Mouse (Mus musculus) splenic B cell, adult 2 months (primary cell): Measurements from ENCODE around the gene Jsrp1.
A peak's percentile ranks its signal among the peaks of the same experiment; 100 is the strongest.

Experiments used
- DNase-seq: peaks from one replicate; pipeline ENCODE4 v3.0.0-alpha.2; 2011; ENCODE audit warnings: low read depth, low spot score
- H3K27me3 ChIP-seq: 2 replicates; pipeline ENCODE4 v1.6.1; 2012; ENCODE audit warnings: mild to moderate bottlenecking, low read length, moderate library complexity, mixed read lengths; ENCODE audit not compliant: control insufficient read depth, poor library complexity, insufficient read depth, severe bottlenecking
- H3K36me3 ChIP-seq: 2 replicates; pipeline ENCODE4 v1.6.1; 2012; ENCODE audit warnings: mild to moderate bottlenecking, low read length, moderate library complexity, mixed read lengths; ENCODE audit not compliant: control insufficient read depth, poor library complexity, insufficient read depth, severe bottlenecking

Jsrp1 gene

DNA sequence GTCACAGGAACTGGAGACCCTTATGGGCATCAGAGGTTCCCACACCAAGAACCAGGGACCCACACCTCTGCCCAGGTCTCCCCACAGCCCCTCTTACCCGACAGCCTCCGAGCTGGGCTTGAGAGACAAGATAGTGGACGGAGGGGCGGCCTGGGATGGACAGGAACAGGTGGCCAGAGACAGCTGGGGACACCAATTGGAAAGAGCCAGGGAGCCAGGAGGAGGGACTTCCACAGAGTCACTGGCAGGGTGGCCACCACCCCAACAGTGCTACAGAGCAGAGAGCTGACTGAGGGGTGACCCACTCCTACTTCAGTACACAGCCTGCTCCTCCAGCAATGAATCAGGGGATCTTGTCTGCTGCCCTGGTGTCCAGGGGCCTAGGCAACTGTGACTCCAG is at the start of gene Jsrp1:
TSS of gene Jsrp1 (minus strand) at position 133 of the 400 bp plus-strand sequence.
- H3K36me3 ChIP-seq: no peaks in the 10 kb centered on the region
- DNase-seq: no peak
- H3K27me3 ChIP-seq: no peaks in the 10 kb centered on the region

DNA sequence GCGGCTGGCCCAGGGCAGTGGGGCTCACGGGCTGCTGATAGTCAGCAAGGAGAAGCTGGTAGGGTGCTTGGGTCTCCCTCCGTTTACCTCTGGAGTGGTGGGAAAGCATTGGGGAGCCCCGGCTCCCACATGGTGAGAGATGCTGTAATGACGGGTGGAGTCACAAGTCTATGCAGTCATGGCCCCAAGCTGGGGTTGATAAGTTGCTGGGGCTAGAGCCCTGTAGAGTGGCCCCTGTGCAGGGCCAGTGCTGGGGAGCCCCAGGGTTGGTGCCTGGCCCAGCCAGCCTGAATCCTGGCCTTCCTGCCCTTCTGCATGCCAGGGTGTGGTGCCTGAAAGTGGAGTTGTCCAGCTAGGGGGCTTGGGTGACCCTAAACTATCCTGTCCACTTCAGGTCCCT is 49.0 kb upstream of the Jsrp1 start:
- no peaks in the 10 kb centered on the region; the same call in none of the 2 replicates for H3K36me3 ChIP-seq
- DNase-seq: no peak
- H3K27me3 ChIP-seq: no peaks in the 10 kb centered on the region

DNA sequence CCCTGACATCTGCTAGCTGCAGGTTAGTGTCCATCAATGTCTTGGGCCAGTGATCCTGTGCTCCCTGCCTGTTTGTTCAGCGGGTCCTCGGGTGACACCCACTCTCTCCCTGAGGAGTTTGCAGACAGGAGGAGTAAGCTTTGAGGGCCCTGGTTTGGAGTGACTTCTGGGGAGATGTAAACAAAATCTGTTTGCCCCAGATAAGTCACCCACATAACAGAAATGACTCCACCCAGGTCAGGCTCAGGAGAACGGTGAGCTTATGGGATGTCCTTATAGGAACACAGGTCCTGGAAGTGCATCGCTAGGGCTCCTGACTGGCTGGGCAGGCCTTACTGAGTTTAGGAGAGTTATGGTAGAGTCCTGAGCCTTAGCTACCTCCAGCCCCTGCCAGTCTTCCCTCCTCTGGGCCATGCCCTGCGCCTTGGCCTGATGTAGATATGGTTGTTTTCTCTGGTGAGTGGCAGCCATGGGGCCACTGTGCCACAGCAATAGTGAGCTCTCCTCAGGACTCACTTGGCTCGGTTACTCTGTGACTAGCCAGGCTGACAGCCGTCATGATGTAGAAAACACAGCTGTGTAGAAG is 45.1 kb upstream of the Jsrp1 start:
- DNase-seq: no peak
- H3K36me3 ChIP-seq: no peaks in the 10 kb centered on the region; the same call in 1 of the 2 replicates
- H3K27me3 ChIP-seq: no peaks in the 10 kb centered on the region

DNA sequence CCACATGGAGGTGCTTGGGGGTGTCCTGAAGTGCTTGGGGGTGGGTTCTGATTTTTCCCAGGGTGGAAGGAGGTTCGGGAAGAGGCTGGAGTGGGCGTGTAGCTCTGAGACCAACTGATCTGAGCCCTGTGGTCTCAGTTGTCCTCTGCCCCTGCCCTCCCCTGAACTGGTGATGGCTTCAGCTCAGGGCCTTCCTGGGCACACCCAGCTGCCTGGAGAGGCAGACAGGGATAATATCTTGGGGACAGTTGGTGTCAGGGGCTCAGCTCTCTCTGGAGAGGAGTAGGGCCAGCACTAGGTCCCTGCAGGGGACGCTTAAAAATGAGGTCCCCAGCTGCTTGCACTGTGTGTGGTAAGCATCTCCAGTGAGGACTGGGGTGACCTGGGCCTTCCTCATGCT is 44.5 kb upstream of the Jsrp1 start:
- no peak for DNase-seq
- Histone ChIP-seq H3K27me3 (no peaks in the 10 kb centered on the region), H3K36me3 (no peaks in the 10 kb centered on the region; the same call in none of the 2 replicates)

DNA sequence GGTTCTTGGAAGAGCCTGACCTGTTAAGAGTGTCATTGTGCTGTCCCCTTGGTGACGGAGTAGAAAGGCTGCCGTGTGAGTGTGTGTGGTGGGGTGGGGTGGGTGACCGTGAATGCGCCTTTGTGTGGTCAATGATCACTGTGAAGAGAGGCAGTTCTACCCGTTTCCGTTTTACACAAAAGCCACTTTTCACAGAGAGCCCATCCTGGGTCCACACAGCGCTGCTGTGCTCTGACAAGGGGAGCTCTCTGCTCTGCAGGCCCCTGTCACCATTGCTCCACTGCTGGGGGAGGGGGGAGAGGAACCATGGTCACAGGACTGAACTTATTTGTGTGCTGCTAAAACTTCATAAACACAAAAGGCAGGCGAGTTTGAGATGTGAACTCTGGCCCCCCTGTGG is 44.1 kb upstream of the Jsrp1 start:
- DNase-seq: no peak
- peaks cover 1% of the 10 kb centered on the region; the same call in 1 of the 2 replicates for H3K36me3 ChIP-seq
- H3K27me3 ChIP-seq: no peaks in the 10 kb centered on the region

DNA sequence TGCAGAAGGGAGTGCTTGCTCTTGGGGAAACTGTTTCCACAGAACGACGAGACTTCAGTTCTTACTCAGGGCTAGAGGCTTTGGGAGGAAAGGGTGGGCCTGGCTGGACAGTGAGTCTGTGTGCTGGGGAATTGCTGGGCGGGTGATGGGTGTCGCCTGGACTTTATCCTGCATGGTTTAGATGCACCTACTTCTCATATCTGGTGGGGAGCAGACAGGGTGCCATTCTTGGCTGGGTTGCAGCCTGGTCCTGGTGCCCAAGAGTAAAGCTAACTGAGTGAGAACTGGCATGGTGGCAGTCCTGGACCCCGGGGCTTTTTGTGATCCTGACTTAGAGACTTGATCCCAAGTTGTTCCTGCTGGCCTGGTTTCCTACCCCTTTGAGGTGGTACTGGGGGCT is 43.6 kb upstream of the Jsrp1 start:
- no peak for DNase-seq

DNA sequence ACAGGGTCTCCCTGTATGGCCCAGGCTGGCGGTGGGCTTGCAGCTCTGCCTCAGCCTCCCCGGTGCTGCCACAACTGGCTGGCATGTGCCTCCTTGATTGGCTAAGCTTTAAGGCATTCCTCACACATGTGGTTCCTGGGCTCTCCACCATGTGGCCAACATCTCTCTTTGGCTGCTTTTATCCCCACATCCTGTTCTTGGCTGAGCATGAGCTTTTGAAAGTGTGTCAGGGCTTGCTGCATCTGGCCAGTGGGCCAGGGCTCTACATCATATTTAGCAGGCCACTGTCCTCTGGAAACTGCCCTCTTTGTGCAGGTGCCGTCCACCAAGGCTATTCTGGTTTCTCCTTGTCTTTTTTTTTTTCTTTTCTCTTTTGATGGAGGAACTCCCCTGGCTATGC is 43.0 kb upstream of the Jsrp1 start:
- H3K27me3 ChIP-seq: no peaks in the 10 kb centered on the region
- no peak for DNase-seq

More for the DNA sequence above, 43.6 kb upstream of the Jsrp1 start:
- Histone ChIP-seq H3K36me3 (peaks cover 1% of the 10 kb centered on the region; the same call in 1 of the 2 replicates), H3K27me3 (no peaks in the 10 kb centered on the region)

DNA sequence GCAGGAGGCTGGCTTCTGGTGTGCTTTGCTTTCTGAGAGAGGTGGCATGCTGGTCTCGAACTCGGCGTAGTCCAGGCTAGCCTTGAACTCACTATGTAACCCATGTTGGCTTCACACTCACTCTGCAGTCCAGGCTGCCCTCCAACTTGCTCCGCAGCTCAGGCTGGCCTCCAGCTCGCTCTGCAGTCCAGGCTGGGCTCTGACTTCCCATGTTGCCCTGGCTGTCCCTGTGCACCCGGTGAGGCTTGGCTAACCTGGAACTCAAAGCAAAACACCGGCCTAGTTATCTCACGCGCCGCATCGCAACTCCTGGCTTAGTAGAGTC is 42.4 kb upstream of the Jsrp1 start:
- no peaks in the 10 kb centered on the region for H3K27me3 ChIP-seq
- DNase-seq: peak; percentile 16
- H3K36me3 ChIP-seq: peaks cover 1% of the 10 kb centered on the region; the same call in 1 of the 2 replicates

More for the DNA sequence above, 43.0 kb upstream of the Jsrp1 start:
- peaks cover 1% of the 10 kb centered on the region; the same call in 1 of the 2 replicates for H3K36me3 ChIP-seq

DNA sequence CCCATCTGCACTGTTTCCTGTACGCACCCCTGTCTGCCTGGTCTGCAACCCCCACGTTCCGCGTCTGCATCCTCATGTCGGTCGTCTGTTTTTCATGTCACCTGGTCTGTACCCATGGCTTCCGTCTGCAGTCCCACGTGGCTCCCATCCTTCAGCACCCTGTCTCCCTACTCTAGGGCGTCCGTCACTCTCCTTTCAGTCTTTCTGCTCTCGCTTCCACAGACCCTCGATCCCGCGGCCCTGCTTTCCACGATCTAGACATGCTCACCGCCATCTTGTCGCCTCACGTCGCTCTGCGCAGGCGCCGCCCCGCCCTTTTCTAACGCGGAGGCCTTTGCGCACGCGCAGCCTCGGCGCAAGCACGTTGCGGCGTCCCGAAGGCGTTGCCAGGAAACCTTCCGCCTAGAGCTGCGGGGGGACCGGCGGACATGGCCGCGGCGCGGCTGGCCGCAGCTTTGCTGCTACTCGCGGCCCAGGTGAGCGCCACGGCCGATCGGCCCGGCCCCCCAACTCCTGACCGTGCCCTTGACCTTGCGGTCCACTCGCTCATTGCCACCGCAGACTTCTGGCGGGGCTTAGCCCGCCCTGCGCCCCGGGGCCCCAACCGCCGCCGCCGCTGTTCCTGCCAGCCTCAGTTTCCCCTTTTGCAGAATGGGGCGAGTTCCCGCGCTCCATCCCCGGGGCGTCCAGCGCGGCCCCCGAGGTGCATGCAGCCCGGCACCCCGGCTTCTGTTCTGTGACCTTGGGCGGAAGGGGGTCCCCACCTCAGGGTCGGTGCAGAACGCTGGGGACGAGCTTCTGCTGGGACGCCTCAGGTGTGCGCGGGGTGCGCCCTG is 41.8 kb upstream of the Jsrp1 start, which contains the start of the genes Lsm7 and Sppl2b:
TSS of gene Lsm7 (minus strand) at position 297 of the 836 bp plus-strand sequence.
TSS of gene Sppl2b (plus strand) at position 363 of the 836 bp plus-strand sequence.
- Histone ChIP-seq H3K27me3 (no peaks in the 10 kb centered on the region), H3K36me3 (peaks cover 1% of the 10 kb centered on the region; the same call in 1 of the 2 replicates)
- peak; percentile 98 for DNase-seq

DNA sequence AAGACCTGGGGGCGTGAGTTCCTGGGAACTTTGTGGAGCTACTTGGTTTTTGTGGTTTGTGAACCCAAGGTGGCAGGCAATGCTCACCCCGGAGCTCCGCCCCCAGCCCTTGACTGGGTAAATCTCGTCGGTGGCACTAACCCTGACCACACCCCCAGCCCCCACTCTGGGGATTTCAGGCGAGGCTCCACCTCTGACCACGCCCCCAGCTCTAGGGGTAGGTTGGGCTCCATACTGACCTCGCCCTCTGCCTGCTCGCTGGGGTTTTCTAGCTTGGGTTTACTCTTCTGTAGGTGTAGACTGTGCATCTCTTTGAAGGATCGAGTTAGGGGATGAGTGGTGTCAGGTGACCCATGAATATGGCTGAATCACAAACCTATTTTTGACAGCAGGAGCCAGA is 35.3 kb upstream of the Jsrp1 start:
- DNase-seq: peak; percentile 81
- peaks cover 1% of the 10 kb centered on the region; the same call in 1 of the 2 replicates for H3K36me3 ChIP-seq
- no peaks in the 10 kb centered on the region for H3K27me3 ChIP-seq

DNA sequence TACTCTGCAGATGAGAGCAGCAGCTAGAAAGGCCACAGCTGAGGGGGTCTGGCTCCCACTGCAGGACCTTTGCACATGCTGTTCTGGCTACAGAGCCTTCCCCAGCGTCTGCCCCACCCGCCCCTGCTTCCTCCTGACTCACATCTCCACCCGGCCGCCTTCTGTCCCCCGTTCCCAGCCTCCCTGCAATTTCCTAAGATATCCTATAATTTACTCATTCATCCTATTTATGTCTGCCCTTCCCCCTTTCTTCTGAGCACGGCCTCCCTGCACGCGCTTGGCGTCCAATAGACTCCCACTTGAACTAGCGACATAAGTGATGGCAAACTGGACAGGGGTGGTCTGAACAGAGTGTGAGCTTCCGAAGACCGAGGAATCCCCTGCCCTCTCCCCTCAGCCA is 32.4 kb upstream of the Jsrp1 start:
- DNase-seq: no peak

DNA sequence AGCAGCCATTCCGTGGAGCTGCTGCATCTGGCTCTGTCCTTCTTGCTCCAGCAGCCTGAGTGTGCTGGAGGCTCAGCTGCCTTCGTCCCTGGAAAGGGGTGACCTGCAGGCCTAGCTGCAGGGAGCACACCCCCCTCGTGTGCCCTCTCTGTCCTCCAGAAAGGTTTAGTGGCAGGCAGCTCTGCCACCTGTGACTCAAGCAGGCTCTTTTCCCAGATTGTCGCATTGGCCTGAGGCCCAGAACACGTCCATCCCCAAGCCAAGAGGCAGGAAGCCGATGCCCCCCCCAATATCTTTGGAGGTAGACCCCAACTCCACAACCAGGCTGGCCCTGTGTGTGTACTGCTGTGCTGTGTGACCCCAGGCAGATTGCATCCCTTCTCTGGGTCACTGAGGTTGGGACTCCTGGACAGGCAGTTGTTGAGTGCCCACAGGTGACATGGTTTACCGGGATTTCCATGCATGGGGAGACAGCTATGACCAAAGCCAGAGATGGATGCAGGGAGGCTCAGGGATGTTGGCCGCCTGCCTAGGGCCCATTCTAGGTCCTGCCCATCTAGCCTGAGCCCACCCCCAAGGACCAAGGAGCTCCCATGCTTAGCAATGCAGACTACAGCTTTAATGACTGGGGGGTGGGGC is 31.9 kb upstream of the Jsrp1 start:
- Histone ChIP-seq H3K36me3 (no peaks in the 10 kb centered on the region), H3K27me3 (no peaks in the 10 kb centered on the region)
- no peak for DNase-seq

More for the DNA sequence above, 32.4 kb upstream of the Jsrp1 start:
- H3K36me3 ChIP-seq: no peaks in the 10 kb centered on the region
- no peaks in the 10 kb centered on the region for H3K27me3 ChIP-seq

DNA sequence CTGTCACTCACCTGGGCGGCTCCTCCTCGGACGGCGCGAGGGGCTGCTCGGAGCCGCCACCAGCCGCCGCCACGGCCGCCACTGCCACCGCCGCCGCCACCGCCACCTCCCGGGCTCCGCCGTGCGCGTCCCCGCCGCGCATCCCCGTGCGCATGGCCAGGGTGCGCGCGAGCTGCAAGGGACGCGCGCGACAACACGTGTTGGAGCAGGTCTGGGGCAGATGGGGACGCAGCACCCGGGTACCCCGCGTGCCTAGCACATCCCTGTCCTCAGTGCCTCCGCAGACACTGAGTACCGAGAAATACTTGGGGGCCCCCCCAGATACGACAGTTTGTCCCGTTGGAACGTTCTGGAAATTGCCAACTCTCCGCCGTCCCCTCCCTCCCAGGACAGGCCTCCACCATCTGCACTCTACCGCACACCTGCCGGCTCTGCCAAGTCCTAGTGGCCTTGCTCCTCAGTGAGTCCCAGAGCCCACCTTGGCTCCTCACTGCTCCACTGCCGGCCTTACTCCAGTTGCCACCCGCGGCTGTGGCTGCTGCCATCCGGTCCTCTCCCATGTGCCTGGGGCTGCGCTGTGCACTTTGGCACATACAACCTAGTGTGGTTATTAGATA is 30.7 kb upstream of the Jsrp1 start, which contains the start of gene Lingo3:
TSS of gene Lingo3 (minus strand) at position 109 of the 617 bp plus-strand sequence.
- no peaks in the 10 kb centered on the region for H3K36me3 ChIP-seq
- no peaks in the 10 kb centered on the region for H3K27me3 ChIP-seq
- DNase-seq: no peak

DNA sequence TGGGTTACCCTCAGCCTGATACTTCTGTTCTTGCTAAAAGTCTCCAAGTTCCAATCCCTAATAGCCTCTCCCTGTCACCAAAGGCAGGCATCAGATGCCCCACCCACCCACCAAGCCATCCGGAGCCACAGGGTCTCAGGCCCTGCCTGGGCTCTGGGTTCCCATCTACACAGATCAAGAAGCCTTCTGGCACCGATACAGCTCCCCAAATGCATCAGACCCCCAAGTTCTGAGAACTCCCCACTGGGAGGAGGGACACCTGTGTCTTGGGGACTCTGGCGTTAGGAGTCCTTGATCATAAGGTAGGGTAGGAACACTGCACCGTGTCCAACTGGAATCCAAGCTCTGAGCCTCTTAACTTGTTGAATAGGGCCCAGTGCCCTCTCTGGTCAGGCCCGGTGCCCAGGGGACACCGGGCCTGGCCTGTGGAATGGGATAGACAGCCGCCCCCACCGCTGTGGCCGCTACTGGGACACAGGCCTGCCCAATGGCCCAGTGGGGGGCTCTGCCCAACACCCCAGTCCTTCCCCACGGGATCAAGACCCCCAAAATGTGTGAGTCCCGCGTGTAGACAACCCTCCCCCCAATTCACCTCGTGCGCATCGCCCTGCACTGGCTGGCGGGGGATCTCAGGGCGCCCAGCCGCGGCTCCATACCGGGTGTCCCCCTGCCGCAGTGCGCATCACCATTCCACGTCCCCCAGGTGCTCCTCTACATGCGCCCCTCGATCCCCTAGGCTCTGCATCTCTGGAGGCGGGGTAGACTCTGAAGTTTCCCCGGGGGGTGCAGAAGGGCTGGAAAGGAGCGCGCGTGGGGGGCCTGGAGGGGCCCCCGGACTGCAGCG is 30.0 kb upstream of the Jsrp1 start:
- no peaks in the 10 kb centered on the region for H3K36me3 ChIP-seq
- no peak for DNase-seq

More for the DNA sequence above, 30.0 kb upstream of the Jsrp1 start:
- H3K27me3 ChIP-seq: no peaks in the 10 kb centered on the region; the same call in 1 of the 2 replicates
